Mouse (Mus musculus) limb, embryonic 14.5 days (tissue): Measurements from ENCODE around the gene Rab20. TPM values are rescaled to one million over a fixed set of nuclear protein-coding genes. Genes with fewer than 3 reads are reported as not detected.

Experiments used
- ATAC-seq: fragments of 200-750 bp; cut with Nextera tagmentation; 2 replicates; pipeline ENCODE4 v1.8.0; 2017; ENCODE audit warnings: low read depth, moderate number of reproducible peaks, moderate TSS enrichment; ENCODE audit not compliant: low FRiP score
- DNase-seq: peaks from one replicate; pipeline ENCODE4 v3.0.0-alpha.2; 2015; ENCODE audit warnings: low spot score
- H3K27ac ChIP-seq: fragments of 300-500 bp; sonication (generic); replicated peaks from 2 replicates; pipeline ENCODE4 v1.5.1; 2014; ENCODE audit warnings: low read depth, mild to moderate bottlenecking, low read length, moderate library complexity, mixed read lengths
- H3K27me3 ChIP-seq: fragments of 300-500 bp; sonication (generic); 2 replicates; pipeline ENCODE4 v1.6.1; 2014; ENCODE audit warnings: low read length, mixed read lengths; ENCODE audit not compliant: control insufficient read depth, insufficient read depth
- H3K36me3 ChIP-seq: fragments of 300-500 bp; sonication (generic); 2 replicates; pipeline ENCODE4 v1.6.1; 2014; ENCODE audit warnings: mild to moderate bottlenecking, low read length, moderate library complexity, mixed read lengths; ENCODE audit not compliant: control insufficient read depth, insufficient read depth
- H3K4me1 ChIP-seq: fragments of 300-500 bp; sonication (generic); 2 replicates; pipeline ENCODE4 v1.6.1; 2014; ENCODE audit warnings: antibody characterized with exemption, low read length, mixed read lengths; ENCODE audit not compliant: control insufficient read depth, insufficient read depth
- H3K4me2 ChIP-seq: fragments of 300-500 bp; sonication (generic); replicated peaks from 2 replicates; pipeline ENCODE4 v1.6.1; 2014; ENCODE audit warnings: low read depth, mild to moderate bottlenecking, low read length, moderate library complexity; ENCODE audit not compliant: severe bottlenecking
- H3K4me3 ChIP-seq: fragments of 300-500 bp; sonication (generic); replicated peaks from 2 replicates; pipeline ENCODE4 v1.5.1; 2014; ENCODE audit warnings: low read length
- H3K9ac ChIP-seq: fragments of 300-500 bp; sonication (generic); 2 replicates; pipeline ENCODE4 v1.6.1; 2014; ENCODE audit warnings: mild to moderate bottlenecking, low read depth, low read length, moderate library complexity; ENCODE audit not compliant: severe bottlenecking
- H3K9me3 ChIP-seq: fragments of 300-500 bp; sonication (generic); 2 replicates; pipeline ENCODE4 v1.6.1; 2016; ENCODE audit warnings: low read length; ENCODE audit not compliant: control insufficient read depth
- POLR2A ChIP-seq: fragments of 200-500 bp; IDR thresholded peaks from 2 replicates; pipeline ENCODE4 v1.8.0; 2012; ENCODE audit warnings: inconsistent platforms, mild to moderate bottlenecking, moderate library complexity, borderline replicate concordance; ENCODE audit not compliant: insufficient read depth, insufficient read length; ENCODE audit errors: extremely low read depth
- WGBS: fragments of 180-500 bp; shearing (Covaris S2); extraction: QIAGEN DNeasy Blood & Tissue Kit; methylation state at CpG from one replicate; pipeline ENCODE4 v1.1.7; 2014; 5-methylcytosine and 5-hydroxymethylcytosine counted together
- polyA plus RNA-seq, 2 experiments: library from polyadenylated mRNA; depleted of rRNA in 1 of 2; stranded (reverse) in 1 of 2; unstranded in 1 of 2; fragments of >200 nt; fragmentation: Nextera tagmentation in 1 of 2; extraction: Ambion mirVana in 1 of 2; gene quantifications; 2 replicates each; pipeline versions ENCODE4 v1.2.1 to v1.2.3; 2012 to 2014

The Rab20 gene
- polyA plus RNA-seq, 2 experiments, result 1.6 to 2.1 TPM

DNA sequence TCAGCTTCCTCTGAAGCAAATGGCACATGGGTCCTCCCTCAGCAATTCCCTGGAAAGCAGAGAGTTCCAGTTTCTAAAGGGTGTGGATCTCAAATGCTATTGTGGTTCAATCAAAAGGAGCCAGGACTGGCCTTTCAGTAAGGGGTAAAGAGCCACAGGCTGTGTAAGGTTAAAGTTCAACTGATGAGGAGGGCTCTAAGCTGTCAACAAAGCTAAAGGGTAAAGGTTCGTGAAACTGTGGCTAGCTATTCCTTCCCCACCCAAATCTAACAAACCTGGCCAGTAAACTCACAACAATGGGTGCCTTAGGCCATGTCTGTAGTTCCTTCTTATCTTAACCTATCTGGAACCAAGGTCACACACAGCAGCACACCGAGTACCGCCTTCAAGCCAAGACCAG is 3.4 kb upstream of the Rab20 start:
- ATAC-seq (no peak), DNase-seq (no peak)
- Histone ChIP-seq H3K4me2 (no peak overlapping the region), H3K4me3 (no peak overlapping the region), H3K4me1 (peaks cover 13% of the 10 kb centered on the region), H3K36me3 (no peaks in the 10 kb centered on the region), H3K9ac (no peak overlapping the region), H3K27ac (no peak overlapping the region), H3K27me3 (peaks cover 29% of the 10 kb centered on the region), H3K9me3 (no peaks in the 10 kb centered on the region)
- 74% methylated on average over 3 of the region's 3 CpGs for WGBS
- no peak for TF ChIP-seq POLR2A

DNA sequence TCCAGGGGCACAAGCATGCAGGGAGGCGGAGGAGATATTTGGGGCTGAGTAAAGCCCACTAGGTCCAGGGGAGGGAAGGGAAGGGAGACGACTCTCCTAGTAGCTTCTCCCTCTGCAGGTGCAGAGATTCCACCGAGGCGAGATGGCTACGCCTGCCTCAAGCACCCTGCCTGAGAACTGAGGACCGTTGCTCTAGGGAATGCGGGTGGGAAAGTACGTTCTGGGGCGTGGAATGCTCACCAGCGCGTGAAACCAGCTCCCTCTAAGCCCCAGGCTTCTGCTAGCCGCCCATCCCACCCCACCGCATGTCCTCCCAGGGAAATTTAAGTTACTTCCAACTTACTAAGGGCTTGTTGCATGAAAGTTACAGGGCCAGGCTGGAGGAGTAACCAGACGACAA is 1.1 kb upstream of the Rab20 start:
- Histone ChIP-seq H3K27me3 (peaks cover 41% of the 10 kb centered on the region), H3K4me3 (no peak overlapping the region; the same call in 1 of the 2 replicates), H3K4me2 (no peak overlapping the region), H3K36me3 (no peaks in the 10 kb centered on the region), H3K9ac (no peak overlapping the region), H3K27ac (no peak overlapping the region), H3K4me1 (peaks cover 20% of the 10 kb centered on the region), H3K9me3 (no peaks in the 10 kb centered on the region)
- TF ChIP-seq POLR2A, result no peak
- 9% methylated on average over 14 of the region's 14 CpGs for WGBS
- ATAC-seq (no peak), DNase-seq (no peak)

DNA sequence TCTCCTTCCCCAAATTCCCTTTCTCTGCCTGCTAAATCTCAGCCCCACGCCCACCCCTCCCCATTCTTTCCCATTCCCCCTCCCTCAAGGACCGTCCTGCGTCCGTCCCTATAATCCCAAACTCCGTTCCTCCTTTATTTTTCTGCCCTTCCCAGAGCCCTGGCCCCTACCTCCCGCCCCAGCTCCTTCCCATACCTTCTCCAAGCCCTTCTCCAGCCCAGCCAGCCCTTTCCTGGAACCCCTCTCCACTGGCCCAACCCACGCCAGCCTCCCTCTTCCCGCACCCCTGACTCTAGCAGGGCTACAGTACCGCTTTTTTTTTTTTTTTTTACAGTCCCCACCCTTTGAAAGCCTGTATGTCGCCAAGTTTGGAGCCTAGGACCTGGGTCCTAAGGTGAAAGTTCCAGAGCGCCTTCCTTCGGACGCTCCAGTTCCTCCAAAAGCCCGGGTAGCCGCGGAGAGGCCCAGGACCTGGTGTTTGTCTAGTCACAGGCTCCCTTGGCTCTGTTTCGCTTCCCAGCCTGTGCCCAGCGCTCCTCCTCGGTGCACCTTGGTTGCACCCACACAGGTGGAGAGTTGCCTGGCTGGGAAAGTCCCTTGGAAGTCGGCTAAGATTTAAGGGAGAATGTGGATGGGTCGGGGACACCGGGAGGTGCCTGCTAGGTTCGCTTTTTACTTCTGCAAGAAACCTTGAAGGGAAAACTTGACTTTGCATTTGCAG is 457 bp upstream of the Rab20 start:
- Histone ChIP-seq H3K4me3 (peak overlapping the region; percentile 53), H3K4me1 (peaks cover 20% of the 10 kb centered on the region), H3K9me3 (no peaks in the 10 kb centered on the region), H3K27me3 (peaks cover 41% of the 10 kb centered on the region), H3K9ac (no peak overlapping the region), H3K27ac (no peak overlapping the region), H3K4me2 (peak overlapping the region; percentile 100), H3K36me3 (no peaks in the 10 kb centered on the region)
- ATAC-seq (no peak), DNase-seq (no peak)
- TF ChIP-seq POLR2A, result no peak
- WGBS, result 1% methylated on average over 22 of the region's 23 CpGs

DNA sequence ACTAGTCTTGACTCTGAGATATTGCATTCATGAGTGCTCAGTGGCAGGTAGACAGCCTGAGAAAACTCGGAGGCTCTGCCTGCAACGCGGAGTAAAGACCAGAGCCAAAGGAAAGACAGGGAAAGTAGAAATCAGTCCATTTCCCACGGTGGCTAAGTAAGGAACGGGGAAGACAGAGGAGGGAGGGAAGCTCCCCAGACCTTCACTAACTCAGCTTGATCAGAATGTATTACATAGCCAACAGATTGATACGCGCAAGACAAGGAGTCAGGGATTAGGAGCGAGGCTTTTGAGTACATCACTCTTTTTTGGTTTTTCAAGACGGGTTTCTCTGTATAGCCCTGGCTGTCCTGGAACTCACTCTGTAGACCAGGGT is 1.3 kb downstream of the Rab20 start:
- H3K36me3 ChIP-seq, result no peaks in the 10 kb centered on the region
- WGBS, result 5% methylated on average over 9 of the region's 9 CpGs
- peak overlapping the region; percentile 100 for H3K4me2 ChIP-seq
- peaks cover 20% of the 10 kb centered on the region for H3K4me1 ChIP-seq
- no peak overlapping the region for H3K9ac ChIP-seq
- H3K4me3 ChIP-seq, result peak overlapping the region; percentile 53
- H3K27ac ChIP-seq, result no peak overlapping the region
- ATAC-seq (no peak), DNase-seq (no peak)
- no peak for TF ChIP-seq POLR2A
- H3K27me3 ChIP-seq, result peaks cover 41% of the 10 kb centered on the region
- no peaks in the 10 kb centered on the region for H3K9me3 ChIP-seq

DNA sequence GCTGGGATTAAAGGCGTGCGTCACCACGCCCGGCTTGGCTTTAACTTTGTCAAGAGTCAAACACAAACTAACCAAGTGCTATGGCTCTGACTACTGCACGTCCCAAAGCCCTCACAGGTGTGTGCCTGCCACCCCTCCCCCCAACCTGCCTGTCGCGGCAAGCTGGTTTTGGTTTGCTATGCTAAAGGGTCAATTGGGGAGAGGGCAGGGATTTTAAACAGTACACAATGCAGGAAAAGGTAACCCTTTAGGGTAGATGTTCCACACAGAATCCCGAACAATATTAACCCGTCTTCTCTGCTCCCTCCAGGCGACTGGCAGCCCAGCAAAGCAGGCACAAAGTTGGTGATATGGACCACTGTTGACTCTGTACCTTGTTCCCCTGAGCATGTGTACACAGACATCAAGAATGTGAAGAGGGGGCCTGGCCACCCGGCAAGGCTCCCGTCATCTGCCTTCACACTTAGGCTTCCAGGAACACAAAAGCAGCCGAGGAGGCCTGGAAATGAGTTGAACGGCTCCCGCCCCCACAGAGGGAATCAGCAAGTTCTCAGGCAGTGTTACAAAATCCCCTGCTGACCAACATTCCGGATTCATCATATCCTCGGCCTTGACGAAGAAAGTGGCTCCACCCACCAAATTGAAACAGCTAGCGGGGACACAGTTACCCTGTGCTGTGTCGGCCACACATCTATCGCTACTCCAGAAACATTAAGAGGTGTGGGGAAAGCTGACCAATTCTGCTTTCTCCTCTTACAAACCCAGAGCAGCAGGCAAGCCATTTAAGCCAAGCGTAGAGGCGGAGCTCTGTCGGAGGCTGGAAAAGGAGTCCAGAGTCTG is 2.0 kb downstream of the Rab20 start:
- Histone ChIP-seq H3K4me2 (peak overlapping the region; percentile 100), H3K4me1 (peaks cover 20% of the 10 kb centered on the region), H3K27me3 (peaks cover 41% of the 10 kb centered on the region), H3K9ac (no peak overlapping the region), H3K9me3 (no peaks in the 10 kb centered on the region), H3K27ac (no peak overlapping the region), H3K36me3 (no peaks in the 10 kb centered on the region), H3K4me3 (peak overlapping the region; percentile 53)
- 8% methylated on average over 24 of the region's 24 CpGs for WGBS
- peak; percentile 31; the same call in 1 of the 2 replicates for ATAC-seq
- DNase-seq, result peak; percentile 26
- TF ChIP-seq POLR2A, result no peak
